Mouse (Mus musculus) small intestine, adult 2 months (tissue): ENCODE data around the gene Tubb2b. TPM values are rescaled to one million over a fixed set of nuclear protein-coding genes. Genes with fewer than 3 reads are reported as not detected.
A peak's percentile ranks its signal among the peaks of the same experiment; 100 is the strongest.

Experiments used
- H3K27ac ChIP-seq: fragments of 200-500 bp; 2 replicates; pipeline ENCODE4 v1.5.1; 2012; ENCODE audit warnings: low read depth, low read length, control low read depth, inconsistent platforms; ENCODE audit not compliant: insufficient read depth
- H3K27me3 ChIP-seq: fragments of 200-500 bp; 2 replicates; pipeline ENCODE4 v1.6.1; 2012; ENCODE audit warnings: mild to moderate bottlenecking, moderate library complexity, low read length, inconsistent platforms; ENCODE audit not compliant: control insufficient read depth, insufficient read depth
- H3K36me3 ChIP-seq: fragments of 200-500 bp; 2 replicates; pipeline ENCODE4 v1.6.1; 2012; ENCODE audit warnings: mild to moderate bottlenecking, low read length, control low read depth, inconsistent platforms; ENCODE audit not compliant: control insufficient read depth, insufficient read depth
- H3K4me1 ChIP-seq: fragments of 200-500 bp; 2 replicates; pipeline ENCODE4 v1.6.1; 2012; ENCODE audit warnings: low read length, inconsistent platforms, mixed read lengths; ENCODE audit not compliant: control insufficient read depth, insufficient read depth, insufficient read length
- H3K4me3 ChIP-seq: fragments of 200-500 bp; 2 replicates; pipeline ENCODE4 v1.5.1; 2012; ENCODE audit warnings: low read depth, mild to moderate bottlenecking, control low read depth, inconsistent platforms, low read length, moderate library complexity
- CTCF ChIP-seq: fragments of 200-500 bp; IDR thresholded peaks from 2 replicates; pipeline ENCODE4 v1.5.1; 2012; ENCODE audit warnings: low read depth, mild to moderate bottlenecking, control low read depth, inconsistent platforms, low read length, moderate library complexity, mixed read lengths; ENCODE audit not compliant: insufficient replicate concordance, insufficient read length; ENCODE audit errors: extremely low read depth
- POLR2A ChIP-seq: fragments of 200-500 bp; IDR thresholded peaks from 2 replicates; pipeline ENCODE4 v1.6.1; 2012; ENCODE audit warnings: low read depth, mild to moderate bottlenecking, control low read depth, inconsistent platforms, low read length, moderate library complexity
- WGBS: fragments of 180-500 bp; shearing (Covaris S2); methylation state at CpG from one replicate; pipeline ENCODE4 v1.1.7; 2018; 5-methylcytosine and 5-hydroxymethylcytosine counted together
- polyA plus RNA-seq: library from polyadenylated mRNA; depleted of rRNA; stranded (reverse); fragments of >200 nt; gene quantifications from 2 replicates; pipeline ENCODE4 v1.2.3, GENCODE M21; 2012; rRNA removed

Gene Tubb2b
- polyA plus RNA-seq, 1 experiment = 12.6 TPM

GRCm38 (mm10) chr13:34081926-34082325 is 48.3 kb downstream of the Tubb2b start:
- H3K36me3 ChIP-seq = no peaks in the 10 kb centered on the region
- no peaks in the 10 kb centered on the region for H3K27me3 ChIP-seq
- H3K4me1 ChIP-seq = peaks cover 6% of the 10 kb centered on the region
- TF ChIP-seq CTCF (no peak), POLR2A (no peak)
- WGBS = 81% methylated on average over 4 of the region's 4 CpGs
- H3K27ac ChIP-seq = no peak overlapping the region
- H3K4me3 ChIP-seq = no peak overlapping the region

DNA sequence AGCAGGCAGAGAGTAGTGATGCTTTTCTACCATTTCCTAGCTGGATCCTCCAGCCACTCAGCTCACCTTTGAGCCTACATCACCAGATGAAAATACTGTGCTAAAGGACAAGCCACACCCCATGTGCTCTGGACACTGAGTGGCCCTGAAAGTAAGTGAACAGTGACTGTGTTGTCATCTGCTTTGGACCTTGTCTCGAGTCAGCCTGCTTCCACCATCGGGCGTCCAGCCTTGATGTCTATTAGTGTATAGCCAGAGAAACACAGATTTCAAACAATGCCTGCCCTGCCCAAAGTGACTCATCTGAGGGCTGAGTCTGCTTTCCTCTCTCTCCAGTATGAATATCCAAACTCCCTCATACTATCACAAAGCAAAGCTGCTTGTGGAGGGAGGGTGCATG is 50.5 kb downstream of the Tubb2b start:
- H3K27me3 ChIP-seq = no peaks in the 10 kb centered on the region
- H3K27ac ChIP-seq = no peak overlapping the region
- no peaks in the 10 kb centered on the region for H3K36me3 ChIP-seq
- 44% methylated on average over 3 of the region's 3 CpGs for WGBS
- no peak overlapping the region for H3K4me3 ChIP-seq
- TF ChIP-seq POLR2A (no peak), CTCF (no peak)
- peaks cover 13% of the 10 kb centered on the region for H3K4me1 ChIP-seq

DNA sequence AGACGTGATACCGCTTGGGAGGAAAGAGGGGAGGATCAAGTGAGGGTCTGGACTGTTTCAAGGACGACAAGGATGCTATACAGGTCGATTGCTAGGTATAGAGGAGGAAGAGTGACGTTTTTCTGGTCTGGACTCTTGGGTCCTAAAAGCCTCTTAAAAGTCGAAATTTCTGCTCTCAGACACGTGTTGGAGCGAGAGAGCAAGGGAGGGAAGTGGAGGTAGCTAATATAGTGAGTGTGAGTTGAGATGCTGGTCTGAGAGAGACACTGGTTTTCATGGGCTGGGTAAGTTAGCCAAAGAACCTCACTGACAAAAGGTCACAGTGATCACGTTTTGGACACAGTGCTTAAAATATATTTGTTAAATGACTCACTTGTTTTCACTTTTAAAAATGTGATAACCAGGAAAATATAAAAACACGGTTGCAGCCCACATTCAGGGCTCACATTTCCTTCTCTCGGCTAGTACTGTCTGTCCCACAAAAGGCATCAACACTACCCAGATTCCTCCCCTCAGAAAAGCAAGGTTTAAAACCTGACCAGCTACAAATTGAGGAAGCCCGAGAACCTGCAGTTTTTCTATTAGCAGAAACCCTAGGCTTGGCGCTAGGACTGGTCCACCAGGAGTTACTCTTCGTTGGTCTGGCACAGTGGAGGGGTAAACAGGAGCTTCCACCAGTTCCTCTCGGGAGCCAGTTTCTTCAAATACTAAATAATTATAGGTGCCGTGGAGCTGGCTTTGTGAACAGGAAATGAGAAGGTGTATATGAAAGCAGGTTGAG is 51.6 kb downstream of the Tubb2b start:
- H3K27me3 ChIP-seq = no peaks in the 10 kb centered on the region
- peaks cover under 1% of the 10 kb centered on the region; the same call in 1 of the 2 replicates for H3K36me3 ChIP-seq
- WGBS = 53% methylated on average over 16 of the region's 16 CpGs
- no peak overlapping the region for H3K27ac ChIP-seq
- H3K4me1 ChIP-seq = peaks cover 11% of the 10 kb centered on the region
- no peak for TF ChIP-seq CTCF
- TF ChIP-seq POLR2A = no peak
- H3K4me3 ChIP-seq = peak overlapping the region; percentile 70

DNA sequence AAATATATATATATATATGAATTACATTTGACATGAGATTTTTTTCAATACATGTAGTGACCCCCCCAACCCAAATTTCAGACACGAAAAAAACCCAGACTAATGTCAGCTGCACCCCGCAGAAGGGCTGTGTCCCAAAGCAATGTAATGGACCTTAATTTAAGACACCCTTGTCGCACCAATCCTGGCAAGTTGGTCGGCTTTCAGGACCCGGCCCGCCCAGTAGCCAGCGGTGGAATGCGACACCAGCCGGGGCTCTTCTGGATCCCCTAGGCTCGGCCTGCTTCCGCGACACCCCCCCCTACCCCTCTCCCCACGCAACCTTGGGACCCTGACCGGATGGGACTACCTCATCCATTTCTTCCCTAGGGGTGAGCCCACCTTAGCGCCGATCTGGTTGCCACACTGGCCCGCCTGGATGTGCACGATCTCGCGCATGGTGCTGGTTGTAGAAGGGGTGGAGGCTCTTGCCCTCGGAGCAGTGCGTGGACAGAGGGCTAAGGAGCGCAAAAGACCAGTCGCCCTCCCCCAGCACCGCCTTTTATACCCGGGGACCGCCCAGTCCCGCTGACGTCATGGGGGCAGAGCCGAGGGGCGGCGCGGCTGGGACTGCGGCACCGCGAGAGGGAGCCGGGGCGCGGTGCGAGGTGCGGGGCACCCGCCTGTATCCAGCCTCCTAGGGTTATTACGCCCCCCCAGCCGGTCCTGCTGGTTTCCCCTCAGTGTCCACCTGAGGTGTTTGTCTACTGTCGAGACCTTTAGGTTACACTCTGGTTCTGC is 52.6 kb downstream of the Tubb2b start, which contains the start of gene Tubb2a:
Gene Tubb2a, minus strand, starts transcription at position 516 of the 780 bp plus-strand sequence.
- WGBS = under 1% methylated on average over 45 of the region's 45 CpGs
- Histone ChIP-seq H3K27ac (no peak within 1 kb of the TSS), H3K4me3 (peak within 1 kb of the TSS; percentile 70), H3K4me1 (peaks cover 11% of the 10 kb centered on the region), H3K36me3 (peaks cover 3% of the 10 kb centered on the region; the same call in 1 of the 2 replicates), H3K27me3 (no peaks in the 10 kb centered on the region)
- TF ChIP-seq POLR2A (peak; percentile 96), CTCF (peak; percentile 55; the same call in 1 of the 2 replicates)

Other genes starting within 250 kb of the Tubb2b start
- gene Serpinb6c, start 224.8 kb downstream of the Tubb2b start, polyA plus RNA-seq = not detected in 2 replicates
- 2.4 and 3.3 TPM in 2 replicates for gene Nqo2, start 165.8 kb downstream of the Tubb2b start, polyA plus RNA-seq
- gene Ripk1, start 128.1 kb downstream of the Tubb2b start, polyA plus RNA-seq = 10.2 and 18.8 TPM in 2 replicates
- 61.1 and 214 TPM in 2 replicates for gene Serpinb6a, start 127.7 kb downstream of the Tubb2b start, polyA plus RNA-seq
- gene Bphl, start 92.9 kb downstream of the Tubb2b start, polyA plus RNA-seq = 10.8 and 11.0 TPM in 2 replicates
- gene Tubb2a, start 52.5 kb downstream of the Tubb2b start, polyA plus RNA-seq = 132 and 176 TPM in 2 replicates
- gene Psmg4, start 32.5 kb upstream of the Tubb2b start, polyA plus RNA-seq = 98.7 and 102 TPM in 2 replicates
- 25.9 and 52.9 TPM in 2 replicates for gene Slc22a23, start 214.7 kb upstream of the Tubb2b start, polyA plus RNA-seq